Mouse (Mus musculus) skeletal muscle tissue, postnatal 0 days (tissue): Measurements from ENCODE around the gene Hus1. TPM values are rescaled to one million over a fixed set of nuclear protein-coding genes. Genes with fewer than 3 reads are reported as not detected.

Experiments used
- polyA plus RNA-seq: library from polyadenylated mRNA; unstranded; fragments of >200 nt; fragmentation: Nextera tagmentation; extraction: Ambion mirVana; gene quantifications from 2 replicates; pipeline ENCODE4 v1.2.1, GENCODE M21; 2015

Gene Hus1
- 4.9 and 5.3 TPM in 2 replicates for polyA plus RNA-seq

DNA sequence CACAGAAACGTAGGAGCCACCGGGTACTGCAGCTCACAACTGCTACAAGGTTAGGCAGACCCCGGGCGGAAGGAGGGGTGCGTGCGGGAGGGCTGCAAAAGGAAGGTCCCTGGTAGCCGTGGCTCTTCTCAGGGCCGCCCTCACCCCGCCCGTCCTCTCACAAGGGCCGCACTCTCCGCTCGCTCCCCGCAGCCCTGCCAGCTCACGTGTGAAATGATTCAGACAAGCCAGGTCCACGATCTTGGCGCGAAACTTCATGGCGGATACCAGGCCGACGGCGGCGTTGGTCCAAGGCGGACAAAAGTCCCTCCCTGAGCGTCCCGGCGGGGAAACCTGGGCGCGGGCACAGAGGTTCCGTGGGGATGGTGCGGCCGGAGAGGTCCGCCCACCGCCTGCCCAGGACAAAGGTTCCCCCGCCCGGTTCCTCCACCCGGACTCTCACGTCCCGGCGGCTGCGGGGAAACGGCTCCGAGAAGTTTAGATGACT, at the start of gene Hus1:
Hus1 (minus strand) TSS at position 339 of the 487 bp plus-strand sequence.

DNA sequence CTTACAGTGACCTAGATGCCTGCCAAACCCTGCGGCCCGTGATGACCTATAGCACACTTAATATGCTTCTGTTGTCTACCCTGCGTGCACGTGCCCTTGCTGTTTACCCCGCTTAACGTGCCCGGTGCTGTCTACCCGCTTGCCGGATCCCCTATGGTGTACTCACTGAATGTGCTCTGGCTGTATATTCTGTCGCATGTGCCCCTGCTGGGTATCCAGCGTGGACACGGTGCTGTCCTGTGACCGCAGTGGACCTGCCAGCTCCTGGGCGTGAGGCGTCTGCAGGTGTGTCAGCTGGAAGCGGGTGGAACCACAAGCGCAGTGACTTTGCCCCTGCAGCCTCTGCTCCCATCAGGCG, 37.7 kb upstream of the Hus1 start, which contains the start of gene Sun3:
Sun3 (minus strand) TSS at position 289 of the 358 bp plus-strand sequence.

DNA sequence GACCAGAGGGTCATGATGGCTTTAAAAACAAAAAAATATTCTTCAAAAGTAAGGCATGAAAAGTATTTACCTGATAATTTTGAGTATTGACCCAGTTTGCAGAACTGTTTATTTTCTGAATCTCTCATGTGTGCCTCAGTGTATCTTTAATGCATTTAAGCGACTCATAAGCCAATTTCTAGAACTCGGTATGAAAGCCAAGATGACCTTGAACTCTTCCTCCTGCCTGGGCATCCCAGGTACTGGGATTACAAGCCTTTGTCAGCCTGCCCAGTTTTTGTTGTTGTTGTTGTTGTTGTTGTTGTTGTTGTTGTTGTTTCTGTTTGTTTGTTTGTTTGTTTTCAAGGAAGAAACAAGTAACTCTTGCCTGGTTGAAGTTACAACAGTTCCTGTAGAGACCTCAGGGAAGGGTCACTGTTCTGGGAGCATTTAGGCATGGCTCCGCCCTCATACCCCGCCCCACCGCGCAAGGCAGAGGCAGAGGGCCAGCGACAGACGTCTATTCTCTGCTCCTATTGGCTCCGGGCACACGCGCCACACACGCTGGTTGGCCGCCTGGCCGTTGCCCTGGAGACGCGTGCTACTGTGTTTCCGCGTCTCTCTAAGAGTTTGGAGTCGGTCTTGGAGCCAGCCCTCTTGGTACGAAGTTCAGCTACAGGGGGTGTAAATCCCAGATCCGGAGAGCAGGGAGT, 37.2 kb upstream of the Hus1 start, which contains the start of gene Gm11992:
Gm11992 (plus strand) TSS at position 584 of the 692 bp plus-strand sequence.

DNA sequence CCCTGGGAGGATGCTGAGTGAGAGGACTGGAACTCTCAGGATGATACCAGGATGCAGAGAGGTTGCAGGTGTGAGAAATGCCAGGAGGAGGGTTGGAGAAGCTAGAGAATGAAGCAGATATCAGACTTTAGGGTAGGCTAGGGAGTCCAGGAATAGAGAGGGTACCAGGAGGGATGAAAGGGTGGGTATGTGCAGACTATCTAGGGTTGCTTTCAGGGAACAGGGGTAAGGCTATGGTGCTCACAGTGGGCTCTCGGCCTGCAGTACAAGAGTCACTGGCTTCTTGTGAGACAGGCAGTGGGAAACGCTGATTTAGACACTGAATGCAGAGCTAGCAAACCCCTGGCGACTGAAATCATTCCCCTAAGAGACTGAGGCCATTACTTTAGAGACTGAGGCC, 37.8 kb downstream of the Hus1 start, which contains the start of gene Pkd1l1:
Pkd1l1 (minus strand) TSS at position 101 of the 400 bp plus-strand sequence.

Other genes starting within 250 kb of the Hus1 start
- gene Pkd1l1, start 37.9 kb downstream of the Hus1 start, polyA plus RNA-seq, result not detected in 2 replicates
- gene Gm11992, start 37.4 kb upstream of the Hus1 start, polyA plus RNA-seq, result 0.17 and 0.52 TPM in 2 replicates
- 0.15 TPM in 1 of 2 replicates, not detected in the other for gene Sun3, start 37.8 kb upstream of the Hus1 start, polyA plus RNA-seq
- 7.8 TPM in 2 replicates for gene Upp1, start 106.9 kb upstream of the Hus1 start, polyA plus RNA-seq
- gene Abca13, start 180.8 kb upstream of the Hus1 start, polyA plus RNA-seq, result not detected in 2 replicates